In genomic region chr17:36486687-36487230, GRCm38 (mm10) we compare ENCODE assay signal across 46 mouse cellular contexts. TPM values are rescaled to one million over a fixed set of nuclear protein-coding genes. Genes with fewer than 3 reads are reported as not detected.
"Had no signal": no experiment of that assay in that cellular context is flagged by ENCODE, and none has a peak within 500 bp of the region (broad histone marks: within the 10 kb centered on the region; RNA-seq: fewer than 3 reads in every experiment).

No protein-coding gene starts in this region.

- H3K4me3 ChIP-seq: left cerebral cortex, adult 2 months; limb, embryonic 10.5 days; limb, embryonic 12.5 days; limb, embryonic 13.5 days; limb, embryonic 15.5 days; liver, embryonic 13.5 days; liver, embryonic 15.5 days; lung, embryonic 15.5 days; megakaryocyte, embryonic 14.5 days; midbrain, embryonic 10.5 days; midbrain, embryonic 12.5 days; midbrain, embryonic 13.5 days; midbrain, embryonic 15.5 days; myocyte; neural tube, embryonic 12.5 days; neural tube, embryonic 13.5 days had no signal

- ATAC-seq: lung, postnatal 0 days; midbrain, embryonic 13.5 days; midbrain, embryonic 15.5 days; midbrain, embryonic 16.5 days had no signal

- H3K27me3 ChIP-seq: limb, embryonic 12.5 days; limb, embryonic 13.5 days; limb, embryonic 15.5 days; liver, embryonic 13.5 days; liver, embryonic 15.5 days; lung, embryonic 15.5 days; megakaryocyte, embryonic 14.5 days; midbrain, embryonic 12.5 days; midbrain, embryonic 13.5 days; midbrain, embryonic 15.5 days; neural tube, embryonic 12.5 days; neural tube, embryonic 13.5 days had no signal

- H3K36me3 ChIP-seq: limb, embryonic 10.5 days; limb, embryonic 12.5 days; limb, embryonic 13.5 days; limb, embryonic 15.5 days; liver, embryonic 13.5 days; liver, embryonic 15.5 days; lung, embryonic 15.5 days; midbrain, embryonic 10.5 days; midbrain, embryonic 12.5 days; midbrain, embryonic 13.5 days; midbrain, embryonic 15.5 days; neural tube, embryonic 12.5 days; neural tube, embryonic 13.5 days had no signal

- H3K9me3 ChIP-seq: limb, embryonic 10.5 days; limb, embryonic 12.5 days; limb, embryonic 13.5 days; limb, embryonic 15.5 days; liver, embryonic 13.5 days; liver, embryonic 15.5 days; lung, embryonic 15.5 days; megakaryocyte, embryonic 14.5 days; midbrain, embryonic 10.5 days; midbrain, embryonic 12.5 days; midbrain, embryonic 13.5 days; midbrain, embryonic 15.5 days; neural tube, embryonic 12.5 days; neural tube, embryonic 13.5 days had no signal

- H3K4me2 ChIP-seq: limb, embryonic 12.5 days; limb, embryonic 13.5 days; limb, embryonic 15.5 days; liver, embryonic 13.5 days; liver, embryonic 15.5 days; lung, embryonic 14.5 days; lung, embryonic 15.5 days; midbrain, embryonic 11.5 days; midbrain, embryonic 12.5 days; midbrain, embryonic 13.5 days; midbrain, embryonic 15.5 days; neural tube, embryonic 12.5 days; neural tube, embryonic 13.5 days had no signal

- H3K4me1 ChIP-seq: limb, embryonic 10.5 days; limb, embryonic 12.5 days; limb, embryonic 13.5 days; limb, embryonic 15.5 days; liver, embryonic 13.5 days; liver, embryonic 15.5 days; lung, embryonic 15.5 days; megakaryocyte, embryonic 14.5 days; midbrain, embryonic 10.5 days; midbrain, embryonic 12.5 days; midbrain, embryonic 13.5 days; midbrain, embryonic 15.5 days; neural tube, embryonic 12.5 days; neural tube, embryonic 13.5 days had no signal

- H3K27ac ChIP-seq: left cerebral cortex, adult 2 months; limb, embryonic 10.5 days; limb, embryonic 12.5 days; limb, embryonic 13.5 days; limb, embryonic 15.5 days; liver, embryonic 13.5 days; liver, embryonic 14.5 days; liver, embryonic 15.5 days; lung, embryonic 15.5 days; macrophage; midbrain, embryonic 10.5 days; midbrain, embryonic 12.5 days; midbrain, embryonic 13.5 days; midbrain, embryonic 15.5 days; neural tube, embryonic 12.5 days; neural tube, embryonic 13.5 days had no signal

- DNase-seq: left cerebral cortex, postnatal 4 days; liver; liver, embryonic 13.5 days; lung, adult 18-20 months; lung, adult 2 months; lung, embryonic 14.5 days; lung, postnatal 10 days; lung, postnatal 14 days; lung, postnatal 36 days; lung, postnatal 4 days; midbrain, embryonic 14.5 days had no signal

- H3K9ac ChIP-seq: limb, embryonic 12.5 days; limb, embryonic 13.5 days; limb, embryonic 15.5 days; liver, embryonic 13.5 days; liver, embryonic 14.5 days; liver, embryonic 15.5 days; lung, embryonic 14.5 days; lung, embryonic 15.5 days; midbrain, embryonic 12.5 days; midbrain, embryonic 13.5 days; midbrain, embryonic 15.5 days; neural tube, embryonic 12.5 days; neural tube, embryonic 13.5 days had no signal

RNA-seq across cellular contexts. Expression of gene H2-M10.4, which starts 24.6 kb away (rescaled TPM):
- total RNA-seq: left cerebral cortex, adult 18-20 months; left cerebral cortex, adult 2 months; left cerebral cortex, adult 8-10 months; left cerebral cortex, postnatal 10 days; left cerebral cortex, postnatal 14 days; left cerebral cortex, postnatal 25 days; left cerebral cortex, postnatal 36 days; left cerebral cortex, postnatal 4 days; megakaryocyte, adult 5-6 weeks; megakaryocyte-erythroid progenitor cell, adult 5-6 weeks; midbrain, postnatal 0 days; monocyte, adult 5-6 weeks had no signal
- polyA plus RNA-seq: limb, embryonic 10.5 days; limb, embryonic 11.5 days; limb, embryonic 12.5 days; limb, embryonic 13.5 days; limb, embryonic 14.5 days; limb, embryonic 15.5 days; liver, embryonic 13.5 days; liver, embryonic 14.5 days; liver, embryonic 15.5 days; liver, embryonic 16.5 days; lung, adult 2 months; lung, embryonic 14.5 days; lung, embryonic 15.5 days; lung, embryonic 16.5 days; lung, postnatal 0 days; macrophage; midbrain, embryonic 10.5 days; midbrain, embryonic 11.5 days; midbrain, embryonic 12.5 days; midbrain, embryonic 13.5 days; midbrain, embryonic 14.5 days; midbrain, embryonic 15.5 days; midbrain, embryonic 16.5 days; midbrain, postnatal 0 days; myocyte; neural tube, embryonic 11.5 days; neural tube, embryonic 12.5 days; neural tube, embryonic 13.5 days had no signal
